Mouse (Mus musculus) left cerebral cortex, adult 18-20 months (tissue): Measurements from ENCODE around the gene Hlx. TPM values are rescaled to one million over a fixed set of nuclear protein-coding genes. Genes with fewer than 3 reads are reported as not detected.

ENCODE experiments used
- DNase-seq, 2 experiments: peaks; one replicate each; pipeline ENCODE4 v3.0.0; 2021 to 2022; ENCODE audit warnings: low spot score in 2 of 2, mixed read lengths in 1 of 2
- long read RNA-seq, 2 experiments: library from polyadenylated mRNA; stranded (forward); transcript quantifications; one replicate each; pipeline ENCODE4 v2.0.0; 2021
- total RNA-seq, 2 experiments: library from RNA; stranded (reverse); gene quantifications; 2 replicates each; pipeline ENCODE4 v1.2.3; 2021

Hlx gene
- 1 to 10 TPM in 1 of 2 experiments, under 1 TPM in 1; 0.37 to 1.2 TPM for total RNA-seq
- long read RNA-seq, experiment 1: 0 reads
- long read RNA-seq, experiment 2: 0 reads

- DNase-seq: no peak
Observed at GRCm38 (mm10) chr1:184732556-184733049, at the start of gene Hlx. TSS of gene Hlx (minus strand) at chr1:184732619.

GRCm38 (mm10) chr1:184782161-184782513, 49.7 kb upstream of the Hlx start:
- no peak for DNase-seq

- DNase-seq: no peak
Observed at GRCm38 (mm10) chr1:184781286-184782160, 49.1 kb upstream of the Hlx start.

- DNase-seq: no peak
Observed at GRCm38 (mm10) chr1:184778157-184778556, 45.7 kb upstream of the Hlx start.

GRCm38 (mm10) chr1:184777061-184777795, 44.8 kb upstream of the Hlx start:
- no peak for DNase-seq

GRCm38 (mm10) chr1:184775289-184775688, 42.9 kb upstream of the Hlx start:
- DNase-seq: no peak

GRCm38 (mm10) chr1:184771891-184772249, 39.5 kb upstream of the Hlx start:
- no peak for DNase-seq

GRCm38 (mm10) chr1:184771202-184771890, 38.9 kb upstream of the Hlx start:
- DNase-seq: peak; percentile 47 to 83

GRCm38 (mm10) chr1:184763866-184764265, 31.4 kb upstream of the Hlx start:
- DNase-seq: no peak

- no peak for DNase-seq
Observed at GRCm38 (mm10) chr1:184762941-184763340, 30.5 kb upstream of the Hlx start.

GRCm38 (mm10) chr1:184761988-184762387, 29.6 kb upstream of the Hlx start:
- DNase-seq: no peak

GRCm38 (mm10) chr1:184752671-184753070, 20.3 kb upstream of the Hlx start:
- DNase-seq: no peak

GRCm38 (mm10) chr1:184750114-184750664, 17.8 kb upstream of the Hlx start:
- no peak for DNase-seq

GRCm38 (mm10) chr1:184748692-184749152, 16.3 kb upstream of the Hlx start:
- DNase-seq: no peak

- peak; percentile 50 for DNase-seq
Observed at GRCm38 (mm10) chr1:184737876-184738479, 5.6 kb upstream of the Hlx start.

- DNase-seq: no peak
Observed at GRCm38 (mm10) chr1:184737228-184737627, 4.8 kb upstream of the Hlx start.

GRCm38 (mm10) chr1:184736260-184736659, 3.8 kb upstream of the Hlx start:
- DNase-seq: no peak

- DNase-seq: no peak
Observed at GRCm38 (mm10) chr1:184734991-184735920, 2.8 kb upstream of the Hlx start.

GRCm38 (mm10) chr1:184734067-184734830, 1.8 kb upstream of the Hlx start:
- DNase-seq: no peak
